Mouse (Mus musculus) spleen, adult 2 months (tissue): ENCODE data around the gene Mrps6.

Experiments used
- CTCF ChIP-seq: fragments of 200-500 bp; IDR thresholded peaks from 2 replicates; pipeline ENCODE4 v1.5.1; 2011; ENCODE audit warnings: mild to moderate bottlenecking, inconsistent platforms; ENCODE audit not compliant: insufficient read depth, insufficient read length, insufficient replicate concordance; ENCODE audit errors: extremely low read depth
- POLR2A ChIP-seq: fragments of 200-500 bp; IDR thresholded peaks from 2 replicates; pipeline ENCODE4 v1.6.1; 2011; ENCODE audit warnings: low read depth, low read length, inconsistent platforms

DNA sequence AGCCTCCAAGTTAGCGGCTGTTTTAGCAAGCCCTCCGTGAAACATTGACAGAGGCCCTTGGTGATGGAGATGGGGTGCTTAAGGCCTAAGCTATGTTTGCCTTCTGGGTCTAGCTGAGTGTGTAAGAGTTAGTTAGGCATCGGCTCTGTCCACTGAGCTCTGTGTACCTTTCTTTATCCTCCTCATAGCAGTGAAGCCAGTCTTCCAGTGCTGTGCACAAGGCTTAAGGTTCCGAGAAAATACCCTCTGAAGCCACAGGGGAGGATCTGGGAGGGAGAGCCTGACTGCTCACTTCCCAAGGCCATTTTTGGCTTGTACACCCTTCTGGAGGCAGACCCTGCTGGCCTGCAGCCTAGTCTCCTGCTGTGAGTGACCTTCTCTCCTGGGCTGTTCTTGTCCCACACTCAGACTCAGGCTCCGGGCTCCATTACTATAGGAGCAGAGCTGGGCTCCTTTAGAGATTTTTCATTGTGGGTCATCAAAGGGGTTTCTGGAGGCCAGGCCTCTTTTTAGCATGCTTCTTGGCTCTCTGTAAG lies 56.7 kb downstream of the Mrps6 start:
- TF ChIP-seq CTCF (no peak), POLR2A (no peak)
